Mouse (Mus musculus) kidney, postnatal 0 days (tissue): ENCODE data around the gene F5. TPM values are rescaled to one million over a fixed set of nuclear protein-coding genes. Genes with fewer than 3 reads are reported as not detected.

ENCODE experiments used
- ATAC-seq: fragments of 200-750 bp; cut with Nextera tagmentation; replicated peaks from 2 replicates; pipeline ENCODE4 v1.8.0; 2017; ENCODE audit warnings: low read depth, moderate number of reproducible peaks, moderate TSS enrichment, moderate library complexity; ENCODE audit not compliant: low FRiP score
- DNase-seq: peaks from one replicate; pipeline ENCODE4 v3.0.0-alpha.2; 2016; ENCODE audit warnings: low spot score
- H3K27ac ChIP-seq: fragments of 300-500 bp; sonication (generic); 2 replicates; pipeline ENCODE4 v1.5.1; 2014; ENCODE audit warnings: mild to moderate bottlenecking
- H3K27me3 ChIP-seq: fragments of 300-500 bp; sonication (generic); 2 replicates; pipeline ENCODE4 v1.6.1; 2014; ENCODE audit warnings: low read length, mixed read lengths; ENCODE audit not compliant: insufficient read depth
- H3K36me3 ChIP-seq: fragments of 300-500 bp; sonication (generic); 2 replicates; pipeline ENCODE4 v1.6.1; 2014; ENCODE audit warnings: low read length, mixed read lengths; ENCODE audit not compliant: insufficient read depth
- H3K4me1 ChIP-seq: fragments of 300-500 bp; sonication (generic); replicated peaks from 2 replicates; pipeline ENCODE4 v1.6.1; 2014; ENCODE audit warnings: antibody characterized with exemption, low read length, mixed read lengths; ENCODE audit not compliant: insufficient read depth
- H3K4me2 ChIP-seq: fragments of 300-500 bp; sonication (generic); 2 replicates; pipeline ENCODE4 v1.6.1; 2014; ENCODE audit warnings: mild to moderate bottlenecking, low read length, moderate library complexity, mixed read lengths
- H3K4me3 ChIP-seq: fragments of 300-500 bp; sonication (generic); replicated peaks from 2 replicates; pipeline ENCODE4 v1.5.1; 2014; ENCODE audit warnings: low read depth, low read length
- H3K9ac ChIP-seq: fragments of 300-500 bp; sonication (generic); 2 replicates; pipeline ENCODE4 v1.6.1; 2014; ENCODE audit warnings: low read depth, low read length
- H3K9me3 ChIP-seq: fragments of 300-500 bp; sonication (generic); replicated peaks from 2 replicates; pipeline ENCODE4 v1.6.1; 2016; ENCODE audit warnings: low read length, inconsistent platforms, mixed read lengths
- CTCF ChIP-seq: IDR thresholded peaks from 2 replicates; pipeline ENCODE4 v1.5.1; 2016; ENCODE audit warnings: antibody characterized with exemption, low read depth, mild to moderate bottlenecking, moderate library complexity
- WGBS: fragments of 180-500 bp; shearing (Covaris S2); extraction: QIAGEN DNeasy Blood & Tissue Kit; methylation state at CpG from one replicate; pipeline ENCODE4 v1.1.7; 2014; 5-methylcytosine and 5-hydroxymethylcytosine counted together
- polyA plus RNA-seq: library from polyadenylated mRNA; unstranded; fragments of >200 nt; fragmentation: Nextera tagmentation; extraction: Ambion mirVana; gene quantifications from 2 replicates; pipeline ENCODE4 v1.2.1, GENCODE M21; 2015

Gene F5
- polyA plus RNA-seq, 1 experiment from 2014 or later = 0.21 TPM

DNA sequence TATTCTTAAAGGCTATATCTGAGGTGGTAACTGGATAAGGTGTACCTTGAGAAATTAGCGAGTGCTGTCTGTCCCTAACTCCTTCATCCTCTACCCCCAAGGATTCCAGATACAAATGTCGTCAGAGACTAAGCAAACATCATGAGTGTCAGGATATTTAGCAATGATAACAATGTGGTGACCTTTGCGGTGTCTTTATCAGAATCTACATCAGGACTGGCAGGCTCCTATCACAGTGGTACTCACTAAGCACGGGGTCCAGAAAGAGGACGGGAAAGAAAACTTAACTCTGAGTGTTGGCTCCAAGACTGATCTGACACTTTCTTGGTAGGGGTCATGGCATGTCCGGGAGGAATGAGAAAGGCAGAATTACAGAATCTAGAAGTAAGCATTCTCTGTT lies 17.5 kb upstream of the F5 start:
- WGBS = 70% methylated on average over 6 of the region's 6 CpGs
- ATAC-seq (no peak), DNase-seq (no peak)
- Histone ChIP-seq H3K4me3 (no peak overlapping the region), H3K4me1 (no peaks in the 10 kb centered on the region), H3K27me3 (no peaks in the 10 kb centered on the region), H3K9me3 (no peaks in the 10 kb centered on the region), H3K27ac (no peak overlapping the region), H3K36me3 (no peaks in the 10 kb centered on the region), H3K4me2 (no peak overlapping the region), H3K9ac (no peak overlapping the region)
- no peak for TF ChIP-seq CTCF

DNA sequence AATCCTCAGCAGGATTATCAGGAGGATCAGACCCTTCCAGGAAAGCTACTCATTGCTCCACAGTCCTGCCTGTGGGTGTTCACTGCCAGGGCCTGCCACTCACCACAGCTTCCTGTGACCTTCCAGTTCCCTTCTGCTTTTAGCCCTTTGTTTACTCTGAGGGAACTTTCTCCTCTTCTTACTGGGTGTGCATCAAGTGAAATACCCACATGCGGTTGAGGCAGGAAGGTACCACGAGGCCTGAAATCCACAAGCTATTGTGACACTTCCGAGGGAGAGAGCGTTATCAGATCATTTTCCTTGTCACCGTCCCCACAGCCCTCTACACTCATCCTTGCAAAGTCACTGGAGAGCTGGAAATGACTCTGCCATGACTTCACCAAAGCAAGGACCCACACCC lies 16.3 kb upstream of the F5 start:
- Histone ChIP-seq H3K4me1 (no peaks in the 10 kb centered on the region), H3K4me3 (no peak overlapping the region), H3K27ac (no peak overlapping the region), H3K36me3 (no peaks in the 10 kb centered on the region), H3K27me3 (no peaks in the 10 kb centered on the region), H3K4me2 (no peak overlapping the region), H3K9ac (no peak overlapping the region), H3K9me3 (no peaks in the 10 kb centered on the region)
- WGBS = 53% methylated on average over 5 of the region's 5 CpGs
- ATAC-seq (no peak), DNase-seq (peak; percentile 25)
- TF ChIP-seq CTCF = no peak

DNA sequence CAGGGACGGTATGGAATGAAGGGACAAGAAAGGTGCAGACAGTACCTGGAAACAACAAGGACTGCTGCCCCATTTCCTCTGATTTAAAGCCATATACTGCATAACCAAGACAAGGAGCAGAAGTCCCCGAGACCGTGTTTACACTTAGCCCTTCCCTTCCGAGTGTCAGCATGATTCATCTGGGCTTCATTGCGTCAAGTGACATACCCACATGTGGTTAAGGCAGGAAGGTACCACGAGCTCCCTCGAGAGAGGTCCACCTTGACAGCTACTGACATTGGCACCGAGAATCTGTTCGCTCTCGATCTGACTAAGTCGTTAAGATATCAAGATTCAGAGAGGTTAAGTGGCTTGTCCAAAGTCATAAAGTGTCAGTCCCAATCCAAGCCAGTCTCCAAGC lies 15.7 kb upstream of the F5 start:
- TF ChIP-seq CTCF = no peak
- ATAC-seq (no peak), DNase-seq (no peak)
- WGBS = 21% methylated on average over 11 of the region's 11 CpGs
- H3K9ac ChIP-seq = no peak overlapping the region
- H3K27ac ChIP-seq = no peak overlapping the region
- no peak overlapping the region for H3K4me2 ChIP-seq
- no peaks in the 10 kb centered on the region for H3K9me3 ChIP-seq
- H3K4me1 ChIP-seq = no peaks in the 10 kb centered on the region
- no peaks in the 10 kb centered on the region for H3K36me3 ChIP-seq
- no peak overlapping the region for H3K4me3 ChIP-seq
- no peaks in the 10 kb centered on the region for H3K27me3 ChIP-seq

DNA sequence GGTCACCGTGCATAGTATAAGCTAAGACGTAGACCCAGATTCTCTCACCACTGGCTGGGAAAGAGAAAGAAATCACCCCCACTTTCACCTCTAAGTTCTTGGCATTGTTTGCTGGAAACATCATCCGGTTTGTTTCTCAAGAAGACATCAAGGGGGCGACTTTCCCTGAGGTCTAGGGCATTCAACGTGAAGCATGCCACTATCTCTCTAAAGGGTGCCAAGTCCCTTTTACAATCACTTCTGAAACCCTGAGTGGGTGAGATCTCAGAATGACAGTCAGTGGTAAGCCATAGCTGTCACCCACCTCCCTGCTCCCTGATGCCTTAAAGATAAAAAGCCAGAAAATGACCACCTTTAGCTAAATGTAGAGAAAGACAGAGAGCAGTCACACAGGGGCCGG lies 15.0 kb upstream of the F5 start:
- no peaks in the 10 kb centered on the region for H3K36me3 ChIP-seq

DNA sequence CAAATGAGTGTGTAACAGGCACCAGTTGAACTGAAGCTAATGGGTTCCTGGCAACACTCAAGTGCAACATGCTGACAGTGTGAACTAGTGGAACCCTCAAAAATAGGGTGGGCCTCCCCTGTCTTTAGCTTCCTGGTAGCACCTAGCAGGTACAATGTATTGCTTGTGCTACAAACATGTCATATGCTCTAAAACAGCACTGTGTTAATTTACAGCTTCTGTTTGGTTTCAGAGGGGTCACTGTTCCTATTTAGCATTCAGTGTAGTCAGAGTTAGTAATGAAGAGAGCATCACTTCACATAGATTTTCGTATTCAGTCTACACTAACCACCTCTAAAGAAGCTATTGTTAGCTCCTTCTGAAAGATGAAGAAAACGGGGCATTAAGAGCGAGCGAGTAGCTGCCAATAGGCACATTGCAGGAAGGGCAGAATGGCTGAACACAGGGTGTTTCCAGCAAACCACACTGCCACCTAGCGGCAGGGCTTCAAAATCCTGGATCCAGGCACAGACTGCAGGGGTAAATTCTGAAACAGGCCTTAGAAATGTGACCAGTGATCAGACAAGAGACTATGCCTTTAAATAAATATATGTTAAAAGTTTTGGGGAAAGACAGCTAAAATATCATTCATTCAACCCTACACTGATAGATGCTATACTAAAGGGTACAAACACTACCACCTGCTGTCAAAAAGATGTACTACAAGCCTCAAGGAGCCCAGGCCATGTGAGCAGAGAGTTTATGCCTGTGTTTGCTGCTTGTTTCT lies 13.1 kb upstream of the F5 start:
- Histone ChIP-seq H3K9ac (no peak overlapping the region), H3K27me3 (no peaks in the 10 kb centered on the region)

More for the DNA sequence above, 15.0 kb upstream of the F5 start:
- Histone ChIP-seq H3K27ac (no peak overlapping the region), H3K4me2 (no peak overlapping the region), H3K9me3 (no peaks in the 10 kb centered on the region), H3K9ac (no peak overlapping the region), H3K27me3 (no peaks in the 10 kb centered on the region), H3K4me1 (no peaks in the 10 kb centered on the region), H3K4me3 (no peak overlapping the region)
- no peak for ATAC-seq
- no peak for TF ChIP-seq CTCF
- no peak for DNase-seq
- 62% methylated on average over 6 of the region's 6 CpGs for whole genome bisulfite sequencing

DNA sequence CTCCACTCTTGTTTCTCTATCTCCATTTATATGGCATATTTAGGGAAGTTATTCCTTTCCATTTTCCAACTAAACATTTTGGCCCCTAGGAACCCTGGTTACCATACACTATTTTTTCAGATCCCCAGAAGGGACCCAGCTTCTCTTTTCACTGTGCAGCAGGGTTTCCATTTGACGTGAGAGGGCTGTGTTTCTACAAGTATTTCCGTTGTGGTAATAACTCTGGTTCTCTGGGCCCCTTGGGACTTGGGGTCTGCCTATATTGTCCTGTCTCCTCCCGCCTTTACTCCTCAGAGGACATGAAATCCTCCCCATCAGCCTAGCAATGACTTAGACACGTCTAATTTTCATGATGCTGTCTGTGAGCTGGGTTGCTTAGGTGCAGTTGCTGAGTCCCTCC lies 12.2 kb upstream of the F5 start:
- no peaks in the 10 kb centered on the region for H3K27me3 ChIP-seq
- WGBS = 68% methylated on average over 4 of the region's 4 CpGs
- no peak overlapping the region for H3K27ac ChIP-seq
- no peak overlapping the region for H3K4me3 ChIP-seq
- no peaks in the 10 kb centered on the region for H3K9me3 ChIP-seq
- TF ChIP-seq CTCF = no peak
- no peak for ATAC-seq
- H3K36me3 ChIP-seq = no peaks in the 10 kb centered on the region
- no peak for DNase-seq
- H3K9ac ChIP-seq = no peak overlapping the region
- no peak overlapping the region for H3K4me2 ChIP-seq
- no peaks in the 10 kb centered on the region for H3K4me1 ChIP-seq

More for the DNA sequence above, 13.1 kb upstream of the F5 start:
- Histone ChIP-seq H3K4me3 (no peak overlapping the region), H3K9me3 (no peaks in the 10 kb centered on the region), H3K4me2 (peak overlapping the region; percentile 16; the same call in 1 of the 2 replicates), H3K4me1 (no peaks in the 10 kb centered on the region), H3K27ac (no peak overlapping the region), H3K36me3 (no peaks in the 10 kb centered on the region)
- DNase-seq (peak; percentile 84), ATAC-seq (peak; percentile 87)
- whole genome bisulfite sequencing = 5% methylated on average over 5 of the region's 5 CpGs
- peak; percentile 95 for TF ChIP-seq CTCF
